Mouse (Mus musculus): Measurements from ENCODE around the gene Nacc1.
A peak's percentile ranks its signal among the peaks of the same experiment; 100 is the strongest.
"Not testable (repeated sequence)": the region's sequence is repeated elsewhere in the genome, so short reads cannot be mapped to it uniquely, and the experiment has no call there.

Gene Nacc1

DNA sequence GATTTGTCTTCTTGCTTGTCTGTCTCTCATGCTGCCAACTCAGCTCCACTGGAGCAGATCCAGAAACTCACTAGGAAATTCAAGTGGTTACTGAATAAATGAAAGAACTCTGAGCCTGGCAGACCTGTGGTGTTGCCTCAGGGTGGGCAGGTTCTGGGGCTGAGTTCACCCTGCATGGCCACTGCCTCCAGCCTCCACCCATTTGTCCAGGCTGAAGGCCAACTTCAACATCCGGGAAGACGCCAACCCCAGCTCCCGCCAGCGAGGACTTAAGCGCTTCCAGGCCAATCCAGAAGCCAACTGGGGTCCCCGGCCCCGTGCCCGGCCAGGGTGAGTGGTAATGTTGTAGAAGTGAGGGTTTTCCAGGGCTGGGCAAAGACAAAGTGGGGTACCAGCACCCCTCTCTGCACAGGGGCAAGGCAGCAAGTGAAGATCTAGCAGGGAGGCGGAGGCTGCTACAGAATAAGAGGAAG lies 11.3 kb upstream of the Nacc1 start:
- peak in 1 of 2 experiments; percentile 49 for DNase-seq (ENCODE audit: low spot score in 2 of 2)

DNA sequence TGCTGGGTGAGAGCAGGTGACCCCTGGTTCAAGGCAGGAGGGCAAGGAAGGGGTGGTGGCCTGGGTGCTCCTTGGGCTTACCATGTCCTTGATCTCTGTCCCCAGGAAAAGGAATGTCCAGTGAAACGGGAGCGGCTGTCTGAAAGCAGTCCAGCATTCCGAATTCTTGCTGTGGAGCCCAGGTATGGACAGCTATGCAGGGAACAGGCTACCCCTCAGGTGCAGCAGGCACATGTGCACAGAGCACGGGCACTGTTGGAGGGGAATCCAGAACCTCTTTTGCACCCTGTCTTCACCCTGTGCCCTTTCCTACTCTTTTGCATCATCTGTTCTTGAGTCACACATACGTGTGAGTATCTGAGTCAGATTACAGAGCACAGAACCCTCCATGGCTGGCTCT lies 10.6 kb upstream of the Nacc1 start:
- DNase-seq (ENCODE audit: low spot score in 2 of 2) = peak in 1 of 2 experiments; percentile 18

DNA sequence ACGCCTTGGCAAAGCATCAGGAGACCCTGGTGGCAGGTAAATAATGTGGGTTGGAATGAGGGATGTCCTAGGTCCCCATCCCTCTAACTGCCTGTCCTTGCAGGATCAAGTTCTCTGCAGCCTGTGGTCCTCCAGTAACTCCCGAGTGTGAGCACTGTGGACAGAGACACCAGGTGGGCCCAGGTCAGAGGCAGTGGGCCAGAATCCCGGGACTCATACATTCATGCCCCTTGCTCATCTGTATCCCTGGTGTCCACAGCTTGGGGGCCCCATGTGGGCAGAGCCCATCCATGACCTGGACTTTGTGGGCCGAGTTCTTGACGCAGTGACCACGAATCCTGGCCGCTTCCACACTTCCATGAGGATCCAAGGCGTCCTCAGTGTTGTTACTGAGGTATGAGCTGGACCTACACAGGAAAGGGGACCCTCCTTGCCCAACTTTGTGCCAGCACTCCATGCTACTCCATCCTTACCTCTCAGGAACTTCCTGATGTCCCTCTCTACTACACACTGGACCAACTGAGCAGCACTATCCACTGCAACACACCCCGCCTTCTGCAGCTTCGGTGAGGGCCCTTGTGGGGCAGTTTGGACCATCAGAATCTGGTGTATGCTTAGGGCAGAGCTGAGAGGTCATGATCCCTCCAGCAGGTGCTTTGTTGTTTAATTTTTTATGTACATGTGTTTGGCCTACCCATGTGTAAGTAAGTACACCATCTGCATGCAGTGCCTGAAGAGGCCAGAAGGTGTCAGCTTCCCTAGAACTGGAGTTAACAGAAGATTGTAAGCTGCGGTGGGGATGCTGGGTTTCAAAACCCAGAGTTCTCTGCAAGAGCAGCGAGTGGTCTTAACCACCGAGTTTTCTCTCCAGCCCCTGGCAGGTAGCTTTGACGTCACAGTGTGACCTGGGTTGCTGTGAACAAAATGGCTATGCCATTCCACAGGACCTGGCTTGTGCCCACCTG lies 9.8 kb upstream of the Nacc1 start:
- DNase-seq (ENCODE audit: low spot score in 2 of 2) = peak; percentile 57 to 86

DNA sequence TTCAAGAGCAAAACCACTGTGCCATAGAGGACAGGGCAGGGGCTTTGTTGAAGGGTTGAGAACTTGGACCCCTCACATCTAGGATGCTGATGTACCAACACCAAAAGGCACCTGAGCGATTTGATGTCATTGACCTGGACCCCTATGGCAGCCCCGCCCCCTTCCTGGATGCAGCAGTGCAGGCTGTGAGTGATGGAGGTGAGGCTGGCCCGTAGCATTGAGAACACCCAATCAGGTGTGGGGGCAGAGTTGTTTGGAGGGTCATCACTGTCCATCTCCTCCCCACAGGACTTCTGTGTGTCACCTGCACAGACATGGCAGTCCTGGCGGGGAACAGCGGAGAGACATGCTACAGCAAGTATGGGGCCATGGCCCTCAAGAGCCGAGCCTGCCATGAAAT lies 7.5 kb upstream of the Nacc1 start:
- DNase-seq (ENCODE audit: low spot score in 2 of 2) = peak in 1 of 2 experiments; percentile 12

DNA sequence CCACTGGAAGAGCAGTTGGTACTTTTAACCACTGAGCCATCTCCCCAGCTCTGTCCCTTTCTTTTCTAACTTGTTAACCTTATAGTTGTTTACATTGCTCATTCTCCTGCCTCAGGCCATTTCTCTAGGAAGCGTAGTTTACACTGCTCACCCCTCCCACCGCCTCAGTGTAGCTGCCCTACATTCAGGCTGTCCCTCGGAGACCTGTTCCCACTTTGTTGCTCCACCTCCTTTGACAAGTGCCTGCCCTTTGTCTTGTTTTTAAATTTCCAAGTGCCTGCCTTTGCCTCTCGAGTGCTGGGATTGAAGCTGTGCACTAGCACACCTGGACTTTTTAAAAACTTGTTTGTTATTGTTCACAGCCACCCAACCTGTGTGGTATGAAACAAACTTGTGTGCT lies 5.7 kb upstream of the Nacc1 start:
- DNase-seq (ENCODE audit: low spot score in 2 of 2) = no peak

DNA sequence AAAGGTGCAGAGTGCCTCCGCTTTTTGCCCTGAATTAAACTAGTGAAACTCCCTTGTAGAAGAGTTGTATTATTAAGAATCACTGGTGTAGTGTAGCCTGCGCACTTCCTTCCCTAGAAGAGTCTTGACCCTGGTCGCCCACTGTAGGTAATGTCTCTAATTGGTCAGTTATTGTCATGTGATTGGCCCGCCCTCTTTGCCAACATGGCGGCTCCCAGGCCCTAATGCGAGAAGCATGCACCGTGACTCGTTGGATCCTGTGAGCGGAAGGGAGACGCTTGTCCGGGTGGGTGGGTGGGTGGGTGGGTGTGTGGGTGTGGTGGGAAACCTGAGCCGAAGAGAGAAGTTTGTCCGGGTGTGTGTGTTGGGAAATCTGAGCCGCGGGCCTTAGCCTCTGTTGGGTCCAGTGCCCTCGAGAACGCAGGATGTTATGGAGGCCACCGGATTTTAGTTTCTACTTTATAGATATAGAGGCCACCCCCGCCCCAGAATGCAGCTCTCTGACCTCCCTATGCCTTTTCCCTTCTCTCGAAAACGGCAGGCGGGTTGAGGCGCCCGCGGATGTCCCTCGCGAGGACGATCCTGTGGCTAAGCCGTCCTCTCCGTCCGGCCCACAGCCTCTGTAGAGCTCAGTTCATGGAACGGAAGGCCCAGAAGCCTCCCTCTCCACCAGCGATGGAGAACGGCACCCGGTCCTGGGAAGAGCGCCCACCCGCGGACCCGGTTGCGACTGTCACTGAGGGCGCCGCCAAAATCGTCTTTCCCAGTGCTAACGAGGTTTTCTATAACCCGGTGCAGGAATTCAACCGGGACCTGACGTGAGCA lies 1.6 kb upstream of the Nacc1 start:
- peak; percentile 82 to 91 for DNase-seq (ENCODE audit: low spot score in 2 of 2)

DNA sequence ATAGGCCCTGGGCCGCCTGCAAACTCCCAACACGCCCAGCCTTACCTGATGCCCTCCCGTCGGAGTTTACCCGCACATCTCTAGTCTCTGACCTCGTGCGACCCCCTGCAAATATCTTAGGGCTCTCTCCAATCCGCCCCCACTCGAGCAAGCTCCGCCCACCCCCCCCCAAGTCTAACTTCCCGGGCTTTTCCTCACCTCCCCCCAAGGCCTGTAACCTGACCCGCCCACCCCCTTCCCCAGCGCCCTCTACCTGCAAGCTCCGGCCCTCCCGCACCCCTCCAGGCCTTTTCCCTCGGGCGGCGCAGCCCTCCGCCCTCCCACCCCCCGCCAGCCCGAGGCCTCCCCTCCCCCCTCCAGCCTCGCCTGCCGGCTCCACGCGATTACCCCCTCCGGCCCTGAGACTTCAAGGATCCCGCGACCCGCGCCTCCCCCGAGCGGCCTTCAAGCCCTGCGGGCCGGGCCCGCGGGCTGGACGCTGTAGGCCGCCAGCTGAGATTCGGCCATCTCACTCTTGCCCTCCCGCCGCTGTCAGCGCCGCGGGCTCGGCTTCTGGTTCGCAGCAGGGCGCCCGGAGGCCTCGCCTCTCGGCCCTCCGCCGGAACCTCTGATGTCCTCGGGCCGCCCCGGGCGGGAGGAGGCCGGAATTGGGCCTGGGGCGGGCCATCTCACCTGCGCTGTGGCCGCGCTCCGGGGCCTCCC lies 508 bp downstream of the Nacc1 start:
- DNase-seq (ENCODE audit: low spot score in 2 of 2) = no peak

DNA sequence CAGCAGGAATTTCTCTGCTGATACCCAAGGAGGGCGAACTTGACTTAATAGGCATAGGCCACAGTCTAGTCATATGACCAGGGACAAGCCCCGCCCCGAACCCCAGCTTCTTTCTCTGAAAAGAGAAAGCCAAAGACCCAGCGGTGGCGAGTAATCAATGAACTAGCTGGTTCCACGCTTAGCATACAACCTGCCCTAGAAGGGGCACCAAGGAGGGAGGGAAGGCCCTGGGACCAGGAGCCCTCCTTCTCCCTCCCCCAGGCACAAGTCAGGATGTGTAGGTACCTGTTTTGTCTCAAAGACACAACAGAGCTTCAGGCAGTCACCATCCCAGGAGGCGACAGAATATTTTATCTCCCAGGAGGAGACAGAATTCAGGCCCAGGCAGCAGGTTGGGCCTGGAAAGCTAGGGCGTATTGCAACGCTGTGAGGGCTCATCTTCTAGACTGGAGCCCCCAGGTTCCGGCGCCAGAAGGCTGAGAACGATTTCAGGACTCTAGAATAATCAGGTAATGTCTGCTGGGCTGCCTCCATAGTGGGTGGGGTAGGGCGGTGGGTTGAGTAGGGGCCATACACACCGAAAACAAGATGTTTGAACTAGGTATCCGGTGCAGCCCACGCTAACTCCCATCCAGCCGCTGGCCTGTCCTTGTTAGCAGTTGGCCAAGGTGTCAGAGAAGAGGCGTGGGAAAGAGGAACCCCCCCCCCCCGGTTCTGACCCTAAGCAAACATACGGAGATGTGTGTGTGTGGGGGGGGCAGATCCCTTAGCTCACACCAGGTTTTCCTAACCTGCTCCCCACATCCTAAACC lies 1.3 kb downstream of the Nacc1 start, which contains the start of gene Trmt1:
TSS of gene Trmt1 (plus strand) at position 117 of the 812 bp plus-strand sequence.
- DNase-seq (ENCODE audit: low spot score in 2 of 2) = peak; percentile 60 to 78

DNA sequence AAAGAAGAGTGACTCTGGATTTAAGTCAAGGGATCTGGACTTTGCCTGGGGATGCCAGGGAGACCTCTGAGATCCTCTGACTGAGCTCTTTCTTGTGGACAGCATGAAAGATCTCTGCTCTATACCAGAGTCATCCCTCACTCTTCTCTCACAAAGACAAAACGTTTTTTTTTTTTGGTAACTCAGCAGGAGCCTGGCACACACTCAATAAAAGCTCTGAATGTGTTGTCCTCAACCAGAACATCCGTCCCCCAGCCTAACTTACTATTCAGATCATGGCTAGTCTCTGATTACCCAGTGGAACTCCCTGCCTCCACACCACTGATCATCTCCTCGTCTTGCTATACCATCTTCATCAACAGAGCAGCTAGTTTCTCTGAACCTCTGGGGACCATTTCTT lies 3.1 kb downstream of the Nacc1 start:
- DNase-seq (ENCODE audit: low spot score in 2 of 2) = no peak

DNA sequence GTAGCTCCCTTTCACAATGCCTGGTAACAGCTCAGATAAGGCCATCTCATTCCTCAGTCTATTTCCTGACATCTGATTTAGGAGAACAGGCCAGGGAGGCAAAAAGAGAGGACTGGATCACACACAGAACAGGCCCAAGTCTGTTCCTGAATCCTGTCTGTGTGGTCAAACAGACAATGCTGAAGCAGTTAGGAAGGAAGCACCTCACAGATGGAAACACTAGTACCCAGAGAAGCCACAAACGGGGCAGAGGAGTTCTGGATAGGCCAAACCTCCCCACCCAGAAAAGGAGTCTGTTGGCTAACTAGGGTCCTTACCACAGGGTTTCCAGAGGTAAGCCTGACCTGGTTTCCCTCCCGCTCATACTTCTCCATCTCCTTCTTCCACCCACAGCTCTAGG lies 5.4 kb downstream of the Nacc1 start:
- no peak for DNase-seq (ENCODE audit: low spot score in 2 of 2)

DNA sequence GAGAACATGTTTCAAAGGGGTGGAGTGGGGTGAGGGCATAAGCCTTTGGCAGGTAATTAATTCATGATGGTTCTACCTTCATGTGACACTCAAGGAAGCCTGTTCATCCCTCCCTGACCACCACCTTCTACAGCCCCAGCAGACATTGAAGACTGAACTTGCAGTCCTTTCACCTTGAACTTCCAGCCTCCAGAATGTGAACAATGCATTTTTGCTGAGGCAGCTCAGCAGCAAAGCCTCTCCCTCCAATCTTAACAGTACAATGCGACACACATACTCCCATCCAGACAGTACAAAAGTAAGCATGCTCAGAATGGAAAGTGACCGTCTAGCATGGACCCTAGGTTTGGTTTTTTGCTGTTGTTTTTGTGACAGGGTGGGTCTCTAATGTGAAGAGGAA lies 6.2 kb downstream of the Nacc1 start:
- no peak for DNase-seq (ENCODE audit: low spot score in 2 of 2)

DNA sequence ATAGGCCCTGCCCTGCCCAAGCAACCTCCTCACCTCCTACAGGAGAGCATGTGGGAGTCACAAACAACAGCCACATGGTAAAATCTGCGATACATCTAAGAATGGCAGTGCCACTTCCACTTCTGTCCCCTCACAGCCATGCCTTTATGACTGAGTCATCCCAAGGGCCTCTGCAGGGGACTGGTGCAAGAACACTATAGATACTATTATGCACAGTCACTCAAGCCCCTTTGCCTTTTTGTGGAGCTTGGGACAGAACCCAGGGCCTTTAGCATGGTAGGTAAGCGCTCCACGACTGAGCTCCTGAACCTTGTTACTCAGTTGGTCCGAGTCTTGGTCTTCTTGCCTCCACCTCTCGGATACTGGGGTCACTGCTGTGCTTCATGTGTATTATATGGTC lies 10.4 kb downstream of the Nacc1 start:
- DNase-seq (ENCODE audit: low spot score in 2 of 2) = no peak

DNA sequence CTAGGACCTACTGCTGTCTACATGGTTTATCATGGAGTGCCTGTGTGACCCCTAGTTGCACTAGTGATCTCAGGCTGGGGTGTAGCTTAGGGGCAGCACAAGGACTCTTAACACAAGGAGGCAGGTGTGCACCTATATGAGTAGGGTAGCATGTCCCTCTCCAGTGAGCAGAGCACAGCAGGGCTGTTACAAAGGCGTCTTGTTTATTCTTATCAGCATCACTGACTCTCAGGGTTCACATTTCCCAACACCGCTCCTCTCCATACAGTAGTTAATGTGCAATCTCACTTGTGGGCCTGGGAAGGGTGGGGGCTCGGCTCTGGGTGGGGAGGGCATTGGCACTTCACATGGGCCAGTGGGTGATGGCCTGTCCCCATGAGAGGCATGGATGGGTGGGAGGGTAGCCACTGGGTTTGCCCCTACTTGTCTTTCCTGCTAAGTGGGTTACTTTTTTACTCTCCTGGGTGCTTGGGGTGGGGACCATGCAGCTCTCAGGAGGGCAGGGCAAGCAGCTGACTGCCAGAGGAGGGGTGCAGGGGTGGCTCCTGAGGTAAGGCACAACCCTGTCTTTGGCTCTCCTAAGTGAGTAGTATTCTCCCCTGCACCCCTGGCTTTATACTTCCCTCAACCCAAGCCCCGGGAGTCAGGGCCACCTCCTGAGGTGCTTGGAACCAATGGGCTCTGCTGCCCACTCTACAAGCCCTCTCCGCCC lies 17.2 kb downstream of the Nacc1 start:
- not testable (repeated sequence) for DNase-seq (ENCODE audit: low spot score in 2 of 2)

DNA sequence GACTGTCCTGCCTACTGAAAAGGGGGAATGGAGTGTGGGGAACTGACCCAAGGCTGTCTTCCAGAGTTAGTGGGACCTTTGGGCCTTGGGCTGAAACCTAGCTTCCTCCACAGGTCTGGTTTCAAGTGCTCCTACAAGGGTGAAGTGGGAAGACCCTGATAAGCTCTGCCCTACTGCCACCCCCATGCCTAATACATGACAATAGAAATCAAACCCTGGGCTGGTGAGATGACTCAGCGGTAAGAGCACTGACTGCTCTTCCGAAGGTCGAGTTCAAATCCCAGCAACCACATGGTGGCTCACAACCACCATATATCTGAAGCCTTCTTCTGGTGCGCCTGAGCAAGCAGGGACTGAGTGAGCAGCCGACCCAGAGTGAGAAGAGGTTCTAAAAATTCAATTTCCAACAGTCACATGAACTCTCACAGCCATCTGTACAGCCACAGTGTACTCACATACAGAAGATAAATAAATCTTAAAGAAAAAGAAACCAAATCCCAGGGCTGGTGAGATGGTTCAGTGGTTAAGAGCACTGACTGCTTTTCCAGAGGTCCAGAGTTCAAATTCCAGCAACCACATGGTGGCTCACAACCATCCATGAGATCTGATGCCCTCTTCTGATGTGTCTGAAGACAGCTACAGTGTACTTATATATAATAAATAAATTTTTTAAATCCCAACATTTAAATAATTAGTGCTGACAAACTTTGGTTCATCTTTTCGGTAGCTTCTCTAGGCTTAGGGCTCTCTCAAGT lies 18.8 kb downstream of the Nacc1 start:
- no peak for DNase-seq (ENCODE audit: low spot score in 2 of 2)

DNA sequence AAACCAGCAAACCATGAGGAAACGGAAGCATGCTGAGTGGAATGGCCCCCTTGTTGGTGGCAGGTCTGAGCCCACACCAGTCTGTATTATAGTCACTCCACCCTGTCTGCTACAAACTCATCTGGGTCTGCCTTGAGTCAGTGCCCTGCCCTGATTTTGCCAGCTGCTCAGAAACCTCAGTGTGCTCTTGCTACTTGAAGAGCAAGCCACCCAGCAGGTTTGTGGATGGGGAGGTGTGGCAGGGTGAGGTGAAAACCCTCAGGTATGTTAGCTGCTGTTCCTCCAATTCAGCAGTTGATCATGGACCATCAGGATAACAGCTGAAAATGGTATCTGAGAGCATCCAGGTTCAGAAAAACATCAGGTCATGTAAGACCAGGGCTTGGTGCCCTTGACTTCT lies 19.6 kb downstream of the Nacc1 start:
- no peak for DNase-seq (ENCODE audit: low spot score in 2 of 2)

DNA sequence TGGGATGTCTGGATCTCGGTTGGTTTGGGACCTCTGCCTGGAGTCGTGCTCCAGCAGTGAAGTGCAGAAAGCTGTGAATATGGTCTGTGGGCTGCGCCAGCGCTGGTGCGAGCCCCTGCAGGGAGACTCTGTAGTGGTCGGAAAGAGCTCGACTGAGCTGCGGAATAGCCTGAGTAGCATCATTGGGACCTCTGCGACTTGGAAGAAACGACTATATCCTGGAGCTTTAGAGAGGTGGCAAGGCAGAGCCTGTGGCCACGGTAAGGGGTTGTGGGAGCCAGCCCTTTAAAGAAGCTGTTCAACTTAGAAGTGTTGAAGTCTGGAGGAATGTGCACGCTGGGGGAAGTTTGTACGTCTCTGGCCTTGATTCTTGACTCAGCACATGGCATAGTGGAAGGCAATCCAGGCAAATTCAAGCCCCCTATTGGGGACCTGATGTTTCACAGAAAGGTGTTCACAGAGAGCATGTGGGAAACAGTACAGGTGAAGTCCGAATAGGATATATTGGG lies 22.2 kb downstream of the Nacc1 start:
- DNase-seq (ENCODE audit: low spot score in 2 of 2) = no peak

DNA sequence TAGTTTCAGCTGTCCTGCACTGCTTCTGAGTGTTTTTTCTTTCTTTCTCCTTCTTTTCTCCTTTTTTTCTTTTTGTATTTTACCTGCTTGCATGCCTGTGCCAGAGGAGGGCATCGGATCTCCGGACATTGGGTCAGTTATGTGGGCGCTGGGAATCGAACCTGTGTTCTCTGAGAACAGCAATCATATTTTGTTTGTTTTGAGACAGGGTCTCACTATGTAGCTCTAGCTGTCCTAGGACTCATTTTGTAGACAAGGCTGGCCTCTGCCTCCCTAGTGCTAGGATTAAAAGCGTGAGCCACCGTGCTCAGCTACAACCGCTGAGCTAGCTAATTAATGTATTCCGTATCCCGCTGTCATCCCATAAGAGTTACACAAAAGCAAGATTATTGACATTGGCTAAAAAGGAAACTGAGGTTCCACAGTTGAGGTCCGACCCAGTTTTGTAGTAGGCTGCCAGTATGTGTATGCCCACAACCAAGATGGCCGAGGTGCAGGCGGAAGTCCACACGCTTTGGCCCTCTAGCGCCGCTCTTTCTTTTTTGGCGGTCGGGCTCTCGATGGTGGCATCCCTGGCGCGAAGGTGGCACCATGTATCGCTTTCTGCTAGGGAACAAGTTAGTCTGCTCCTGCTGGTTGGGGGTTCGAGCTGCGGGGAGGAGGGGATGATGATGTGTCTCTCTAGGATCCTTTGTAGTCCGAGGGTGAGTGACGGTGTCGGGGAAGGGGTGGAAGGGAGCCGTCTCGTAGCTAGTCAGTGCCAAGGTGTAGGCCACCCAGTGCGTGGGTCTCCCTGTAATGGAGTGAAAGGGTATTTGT lies 22.9 kb downstream of the Nacc1 start:
- peak; percentile 80 to 89 for DNase-seq (ENCODE audit: low spot score in 2 of 2)

All from spleen, postnatal 10 days (tissue).